Mouse (Mus musculus): ENCODE data around the gene Gpm6a. TPM values are rescaled to one million over a fixed set of nuclear protein-coding genes. Genes with fewer than 3 reads are reported as not detected.

The Gpm6a gene
- 207 and 219 TPM in 2 replicates for polyA plus RNA-seq (2016; fragmentation: Nextera tagmentation; extraction: Ambion mirVana)

DNA sequence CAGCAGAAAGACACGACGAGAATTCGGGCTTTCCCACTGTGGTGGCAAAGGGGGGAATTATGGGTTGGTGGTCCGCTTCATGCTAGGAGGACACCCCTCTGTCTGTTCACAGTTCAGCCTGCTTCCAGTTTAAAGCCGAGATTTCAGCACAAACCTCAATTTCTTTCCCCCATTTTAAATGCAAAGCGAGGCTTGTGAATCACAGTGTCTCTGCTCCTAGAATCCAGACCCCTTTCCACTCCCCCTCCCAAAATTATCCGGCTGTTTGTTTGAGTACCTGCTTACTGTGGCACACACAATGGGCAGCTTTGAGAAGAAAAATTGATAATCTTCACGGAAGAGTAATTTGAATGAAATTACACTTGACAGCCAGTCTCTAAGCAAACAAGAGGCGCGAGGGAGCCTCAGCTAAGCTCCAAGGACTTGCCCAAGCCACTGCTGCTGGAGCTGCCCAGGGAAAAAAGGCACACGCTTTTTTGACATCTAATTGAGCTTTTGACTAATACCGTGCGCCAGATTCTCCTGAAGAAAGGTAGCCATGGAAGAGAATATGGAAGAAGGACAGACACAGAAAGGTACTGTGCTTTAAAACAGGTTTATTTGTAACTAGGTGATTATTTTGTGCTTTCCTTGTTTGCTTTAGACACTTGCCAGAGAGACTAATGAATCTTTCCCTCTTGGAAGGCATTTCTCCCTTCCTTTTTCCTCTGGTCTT lies at the start of gene Gpm6a:
Gene Gpm6a, plus strand, starts transcription at position 103 of the 715 bp plus-strand sequence.
- Histone ChIP-seq H3K4me2 (peak within 1 kb of the TSS; percentile 54), H3K4me1 (peaks cover 8% of the 10 kb centered on the region), H3K4me3 (replicated peaks) (peak within 1 kb of the TSS; percentile 45), H3K36me3 (replicated peaks) (no peaks in the 10 kb centered on the region), H3K9ac (peak within 1 kb of the TSS; percentile 68), H3K27me3 (no peaks in the 10 kb centered on the region), H3K9me3 (no peaks in the 10 kb centered on the region), H3K27ac (peak within 1 kb of the TSS; percentile 93)
- 7% methylated on average over 13 of the region's 13 CpGs for WGBS
- peak; percentile 91 for ATAC-seq (ENCODE audit: low FRiP score)

GRCm38 (mm10) chr8:54912891-54913290 lies 41.8 kb upstream of the Gpm6a start:
- Histone ChIP-seq H3K4me3 (replicated peaks) (no peak overlapping the region), H3K36me3 (replicated peaks) (no peaks in the 10 kb centered on the region), H3K4me2 (no peak overlapping the region), H3K4me1 (no peaks in the 10 kb centered on the region), H3K9ac (no peak overlapping the region), H3K27me3 (no peaks in the 10 kb centered on the region), H3K9me3 (no peaks in the 10 kb centered on the region), H3K27ac (no peak overlapping the region)
- ATAC-seq (ENCODE audit: low FRiP score), result no peak
- 92% methylated on average over 2 of the region's 2 CpGs for WGBS

- H3K36me3 ChIP-seq (replicated peaks), result no peaks in the 10 kb centered on the region
- no peaks in the 10 kb centered on the region for H3K27me3 ChIP-seq
- H3K4me1 ChIP-seq, result peaks cover 11% of the 10 kb centered on the region
- WGBS, result 66% methylated on average over 7 of the region's 9 CpGs
- H3K4me3 ChIP-seq (replicated peaks), result no peak overlapping the region
- H3K27ac ChIP-seq, result no peak overlapping the region
- H3K9ac ChIP-seq, result no peak overlapping the region
- no peaks in the 10 kb centered on the region for H3K9me3 ChIP-seq
- no peak overlapping the region for H3K4me2 ChIP-seq
- ATAC-seq (ENCODE audit: low FRiP score), result no peak
Observed at GRCm38 (mm10) chr8:54917710-54918109, 36.9 kb upstream of the Gpm6a start.

GRCm38 (mm10) chr8:54922160-54922855 lies 32.3 kb upstream of the Gpm6a start:
- H3K9ac ChIP-seq, result no peak overlapping the region
- H3K4me3 ChIP-seq (replicated peaks), result no peak overlapping the region
- no peak overlapping the region for H3K4me2 ChIP-seq
- 16% methylated on average over 2 of the region's 2 CpGs for WGBS
- peak overlapping the region; percentile 80 for H3K27ac ChIP-seq
- no peaks in the 10 kb centered on the region for H3K27me3 ChIP-seq
- H3K36me3 ChIP-seq (replicated peaks), result no peaks in the 10 kb centered on the region
- peak; percentile 62 for ATAC-seq (ENCODE audit: low FRiP score)
- H3K9me3 ChIP-seq, result no peaks in the 10 kb centered on the region
- peaks cover 13% of the 10 kb centered on the region for H3K4me1 ChIP-seq

- Histone ChIP-seq H3K27ac (no peak overlapping the region), H3K27me3 (no peaks in the 10 kb centered on the region)
Observed at GRCm38 (mm10) chr8:54924936-54925335, 29.7 kb upstream of the Gpm6a start.

GRCm38 (mm10) chr8:54932306-54932705 lies 22.3 kb upstream of the Gpm6a start:
- H3K36me3 ChIP-seq (replicated peaks), result no peaks in the 10 kb centered on the region
- peaks cover 3% of the 10 kb centered on the region; the same call in 1 of the 2 replicates for H3K4me1 ChIP-seq
- ATAC-seq (ENCODE audit: low FRiP score), result no peak
- 64% methylated on average over 2 of the region's 2 CpGs for WGBS
- no peaks in the 10 kb centered on the region for H3K27me3 ChIP-seq
- H3K9me3 ChIP-seq, result no peaks in the 10 kb centered on the region
- H3K27ac ChIP-seq, result no peak overlapping the region
- no peak overlapping the region for H3K9ac ChIP-seq
- H3K4me2 ChIP-seq, result no peak overlapping the region
- H3K4me3 ChIP-seq (replicated peaks), result no peak overlapping the region

More at GRCm38 (mm10) chr8:54924936-54925335, 29.7 kb upstream of the Gpm6a start:
- WGBS, result 89% methylated on average over 3 of the region's 3 CpGs
- ATAC-seq (ENCODE audit: low FRiP score), result no peak
- H3K9me3 ChIP-seq, result no peaks in the 10 kb centered on the region
- no peaks in the 10 kb centered on the region for H3K36me3 ChIP-seq (replicated peaks)
- no peak overlapping the region for H3K9ac ChIP-seq
- H3K4me3 ChIP-seq (replicated peaks), result no peak overlapping the region
- no peak overlapping the region for H3K4me2 ChIP-seq
- peaks cover 17% of the 10 kb centered on the region for H3K4me1 ChIP-seq

- 62% methylated on average over 2 of the region's 2 CpGs for WGBS
- no peak overlapping the region for H3K9ac ChIP-seq
- no peak overlapping the region for H3K4me3 ChIP-seq (replicated peaks)
- H3K27me3 ChIP-seq, result no peaks in the 10 kb centered on the region
- H3K4me1 ChIP-seq, result peaks cover 8% of the 10 kb centered on the region
- ATAC-seq (ENCODE audit: low FRiP score), result no peak
- no peaks in the 10 kb centered on the region for H3K9me3 ChIP-seq
- H3K4me2 ChIP-seq, result peak overlapping the region; percentile 54; the same call in 1 of the 2 replicates
- no peaks in the 10 kb centered on the region for H3K36me3 ChIP-seq (replicated peaks)
- H3K27ac ChIP-seq, result peak overlapping the region; percentile 93
Observed at GRCm38 (mm10) chr8:54953351-54953750, 1.3 kb upstream of the Gpm6a start.

GRCm38 (mm10) chr8:54954030-54954429 lies 613 bp upstream of the Gpm6a start:
- Histone ChIP-seq H3K4me2 (peak overlapping the region; percentile 54), H3K4me3 (replicated peaks) (peak overlapping the region; percentile 45; the same call in 1 of the 2 replicates), H3K4me1 (peaks cover 8% of the 10 kb centered on the region), H3K27ac (peak overlapping the region; percentile 93), H3K27me3 (no peaks in the 10 kb centered on the region), H3K36me3 (replicated peaks) (no peaks in the 10 kb centered on the region), H3K9ac (no peak overlapping the region; the same call in 1 of the 2 replicates), H3K9me3 (no peaks in the 10 kb centered on the region)
- peak; percentile 62 for ATAC-seq (ENCODE audit: low FRiP score)
- 7% methylated on average over 6 of the region's 6 CpGs for WGBS

DNA sequence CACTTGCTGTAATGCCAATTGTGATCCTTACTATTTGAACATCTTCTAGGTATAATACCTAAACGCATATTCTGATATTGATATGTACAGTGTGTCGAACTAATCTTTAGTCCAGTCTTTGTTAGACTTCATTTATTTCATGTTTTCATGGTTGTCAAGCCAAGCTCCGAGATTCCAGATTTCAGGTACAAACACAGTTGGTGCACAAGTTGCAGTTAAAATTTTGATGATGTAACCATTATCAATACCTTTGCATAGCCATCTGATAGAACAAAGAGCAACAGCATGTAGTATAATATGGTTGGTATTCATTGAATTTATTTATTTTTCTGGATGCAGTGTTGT lies 785 bp downstream of the Gpm6a start:
- H3K9me3 ChIP-seq, result no peaks in the 10 kb centered on the region
- 63% methylated on average over 3 of the region's 3 CpGs for WGBS
- H3K9ac ChIP-seq, result peak overlapping the region; percentile 68
- H3K4me1 ChIP-seq, result peaks cover 10% of the 10 kb centered on the region
- H3K27ac ChIP-seq, result peak overlapping the region; percentile 93
- H3K4me2 ChIP-seq, result peak overlapping the region; percentile 54
- no peaks in the 10 kb centered on the region for H3K27me3 ChIP-seq
- ATAC-seq (ENCODE audit: low FRiP score), result no peak
- no peaks in the 10 kb centered on the region for H3K36me3 ChIP-seq (replicated peaks)
- peak overlapping the region; percentile 45 for H3K4me3 ChIP-seq (replicated peaks)

- Histone ChIP-seq H3K4me1 (peaks cover 10% of the 10 kb centered on the region), H3K9me3 (no peaks in the 10 kb centered on the region), H3K36me3 (replicated peaks) (no peaks in the 10 kb centered on the region), H3K27ac (no peak overlapping the region), H3K9ac (peak overlapping the region; percentile 58), H3K27me3 (no peaks in the 10 kb centered on the region), H3K4me3 (replicated peaks) (peak overlapping the region; percentile 43), H3K4me2 (peak overlapping the region; percentile 53)
- ATAC-seq (ENCODE audit: low FRiP score), result no peak
- WGBS, result 70% methylated on average over 6 of the region's 6 CpGs
Observed at GRCm38 (mm10) chr8:54955935-54956573, 1.4 kb downstream of the Gpm6a start.

- no peak overlapping the region for H3K9ac ChIP-seq
- 70% methylated on average over 3 of the region's 3 CpGs for whole genome bisulfite sequencing
- H3K27ac ChIP-seq, result no peak overlapping the region
- H3K4me3 ChIP-seq (replicated peaks), result peak overlapping the region; percentile 34
- no peaks in the 10 kb centered on the region for H3K27me3 ChIP-seq
- no peak for ATAC-seq (ENCODE audit: low FRiP score)
- peaks cover 10% of the 10 kb centered on the region for H3K4me1 ChIP-seq
- no peaks in the 10 kb centered on the region for H3K36me3 ChIP-seq (replicated peaks)
- H3K9me3 ChIP-seq, result no peaks in the 10 kb centered on the region
- H3K4me2 ChIP-seq, result peak overlapping the region; percentile 43
Observed at GRCm38 (mm10) chr8:54956787-54957186, 2.1 kb downstream of the Gpm6a start.

DNA sequence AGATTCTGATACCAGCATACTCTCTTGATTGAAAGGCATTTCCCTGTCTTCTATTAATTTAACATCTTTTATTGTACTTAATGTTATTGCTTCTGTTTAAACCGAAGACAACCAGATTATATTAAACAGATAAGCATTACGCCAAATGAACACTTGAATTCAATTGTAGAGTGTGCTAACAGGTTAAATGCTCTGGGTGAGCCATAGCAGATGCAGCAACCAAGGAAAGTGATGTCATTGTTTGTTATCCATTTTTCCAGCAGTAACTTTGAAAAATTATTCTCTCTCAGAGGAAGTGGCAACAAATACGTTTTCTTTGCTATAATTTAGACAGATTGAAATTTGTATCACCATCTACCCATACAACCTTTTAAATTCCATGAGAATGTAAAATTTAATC lies 2.9 kb downstream of the Gpm6a start:
- no peak overlapping the region for H3K27ac ChIP-seq
- no peak overlapping the region for H3K9ac ChIP-seq
- H3K36me3 ChIP-seq (replicated peaks), result no peaks in the 10 kb centered on the region
- H3K4me2 ChIP-seq, result peak overlapping the region; percentile 43
- ATAC-seq (ENCODE audit: low FRiP score), result no peak
- no peaks in the 10 kb centered on the region for H3K9me3 ChIP-seq
- H3K4me1 ChIP-seq, result peaks cover 10% of the 10 kb centered on the region
- H3K4me3 ChIP-seq (replicated peaks), result peak overlapping the region; percentile 34
- no peaks in the 10 kb centered on the region for H3K27me3 ChIP-seq
- WGBS, result 79% methylated on average over 3 of the region's 3 CpGs

All from forebrain, embryonic 12.5 days (tissue).